ENCODE assay signal across 7 mouse cellular contexts in the genomic region with DNA sequence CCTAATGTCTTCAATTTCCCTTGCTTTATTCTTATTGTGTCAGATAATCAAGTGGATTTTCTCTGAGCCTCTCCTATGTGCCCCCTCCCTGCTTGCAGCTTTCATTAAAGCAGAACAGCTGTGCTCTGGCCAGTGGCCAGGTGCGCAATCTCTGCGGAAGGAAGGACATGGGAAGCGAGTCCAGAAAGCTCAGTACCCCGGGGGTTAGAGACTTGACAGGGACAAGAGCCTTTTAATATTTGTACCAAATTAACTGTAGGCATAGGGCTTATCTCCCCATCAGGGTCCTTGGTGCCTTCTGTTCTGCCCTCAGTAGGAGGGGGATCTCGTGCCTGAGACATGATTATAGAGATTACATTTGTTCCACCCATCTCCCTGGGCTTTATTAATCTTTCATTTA.
DNase-seq lines count a peak whose midpoint lies in the region; ATAC-seq and TF ChIP-seq lines count a peak whose summit lies in the region.

No protein-coding gene starts in this region.

- no peak for TF ChIP-seq CTCF in intestine, postnatal 0 days (IDR thresholded peaks at IDR 0.05; ENCODE audit: low read depth)
- no peak for TF ChIP-seq CTCF in cerebellum, adult 2 months (IDR thresholded peaks at IDR 0.05; ENCODE audit: borderline replicate concordance, insufficient read depth, low read depth, low read length)

- H3K27ac ChIP-seq in intestine, postnatal 0 days (ENCODE audit: low read depth, low read length): no peak overlapping the region
- no peak overlapping the region for H3K27ac ChIP-seq in cerebellum, adult 2 months (ENCODE audit: insufficient read depth, low read length)

- no peak overlapping the region for H3K4me2 ChIP-seq in intestine, postnatal 0 days (replicated peaks; ENCODE audit: low read depth)

- no peaks in the 10 kb centered on the region for H3K4me1 ChIP-seq in intestine, postnatal 0 days (replicated peaks; ENCODE audit: control insufficient read depth, insufficient read depth, low read length)
- H3K4me1 ChIP-seq in cerebellum, adult 2 months (ENCODE audit: control insufficient read depth, insufficient read depth, low read length): peaks cover 3% of the 10 kb centered on the region; the same call in 1 of the 2 replicates

- TF ChIP-seq POLR2A in cerebellum, adult 2 months (IDR thresholded peaks at IDR 0.05; ENCODE audit: borderline replicate concordance, insufficient read depth, low read length): no peak

- H3K36me3 ChIP-seq in intestine, postnatal 0 days (ENCODE audit: control insufficient read depth, insufficient read depth): no peaks in the 10 kb centered on the region

- WGBS in intestine, postnatal 0 days: 59% methylated on average over 5 of the region's 5 CpGs
- WGBS in cerebellum, adult 2 months: 31% methylated on average over 5 of the region's 5 CpGs

- ATAC-seq in intestine, postnatal 0 days: no peak

- no peaks in the 10 kb centered on the region for H3K27me3 ChIP-seq in intestine, postnatal 0 days (replicated peaks; ENCODE audit: control insufficient read depth, insufficient read depth, low read length)
- no peaks in the 10 kb centered on the region for H3K27me3 ChIP-seq in cerebellum, adult 2 months (ENCODE audit: control insufficient read depth, insufficient read depth, low read length)

- DNase-seq in urinary bladder, postnatal 25 days (ENCODE audit: low spot score): peak; percentile 15
- DNase-seq in urinary bladder, postnatal 10 days (ENCODE audit: low spot score): no peak
- peak; percentile 73 for DNase-seq in heart, adult 8-10 months (ENCODE audit: low spot score)
- DNase-seq in kidney, postnatal 4 days: peak; percentile 75 to 77
- DNase-seq in ovary, adult 18-20 months (ENCODE audit: low spot score): peak; percentile 23
- DNase-seq in cerebellum, adult 2 months: no peak

- no peak overlapping the region for H3K4me3 ChIP-seq in intestine, postnatal 0 days (ENCODE audit: low read depth, low read length)
- no peak overlapping the region for H3K4me3 ChIP-seq in cerebellum, adult 2 months (replicated peaks; ENCODE audit: insufficient read depth, low read depth, low read length)

- H3K9me3 ChIP-seq in intestine, postnatal 0 days (ENCODE audit: control insufficient read depth): no peaks in the 10 kb centered on the region

- H3K9ac ChIP-seq in intestine, postnatal 0 days (ENCODE audit: low read depth, low read length): no peak overlapping the region

Comparison
In these comparisons a context has a peak if more than half of its experiments do, and no peak if none do; other contexts are left out.
1. DNase-seq: peak in urinary bladder, postnatal 25 days (single experiment), heart, adult 8-10 months (single experiment), kidney, postnatal 4 days (2 of 2) and ovary, adult 18-20 months (single experiment); none in urinary bladder, postnatal 10 days (single experiment) and cerebellum, adult 2 months (0 of 2).